Mouse (Mus musculus): Measurements from ENCODE around the gene Ptges2. TPM values are rescaled to one million over a fixed set of nuclear protein-coding genes. Genes with fewer than 3 reads are reported as not detected.

Gene Ptges2
- total and polyA plus RNA-seq, 3 experiments: 17.1 to 21.3 (median 20.3) TPM

DNA sequence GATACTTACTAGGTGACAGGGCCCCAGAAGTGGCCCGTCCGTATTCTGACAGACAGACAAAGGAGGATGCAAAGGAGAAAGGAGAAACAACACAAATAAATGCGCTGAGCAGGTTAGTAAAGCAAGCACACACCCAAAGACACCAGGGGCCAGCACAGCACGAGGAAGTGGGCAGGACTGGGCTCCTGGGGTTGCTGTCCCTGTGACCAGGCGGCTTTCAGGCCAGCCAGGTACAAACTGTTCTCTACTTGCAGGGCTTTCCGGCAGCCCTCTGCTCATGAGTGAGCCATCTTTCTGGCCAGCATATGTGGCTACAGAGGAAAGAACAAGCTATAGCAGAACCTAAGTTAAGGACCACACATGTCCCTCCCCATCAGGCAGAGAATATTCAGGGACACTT is 25.0 kb downstream of the Ptges2 start:
- no peak overlapping the region for H3K27ac ChIP-seq (ENCODE audit: insufficient read depth, low read depth)
- no peak for DNase-seq (ENCODE audit: extremely low read depth)
- H3K9me3 ChIP-seq (replicated peaks; ENCODE audit: low read length): no peaks in the 10 kb centered on the region
- no peak overlapping the region for H3K9ac ChIP-seq (ENCODE audit: insufficient read depth, low read depth)
- H3K36me3 ChIP-seq (replicated peaks in 1 of 2; ENCODE audit: control insufficient read depth in 1 of 2, insufficient read depth in 1 of 2, low read length in 1 of 2): peaks cover 49 to 59% of the 10 kb centered on the region in 2 experiments
- no peak for TF ChIP-seq CTCF (conservative IDR thresholded peaks at IDR 0.05 in 1 of 2, IDR thresholded peaks at IDR 0.05 in 1 of 2; ENCODE audit: low read depth in 2 of 2, low read length in 2 of 2)
- no peak for TF ChIP-seq RCOR1 (conservative IDR thresholded peaks at IDR 0.05; ENCODE audit: low read depth, low read length)
- no peak for TF ChIP-seq ZNF384 (IDR thresholded peaks at IDR 0.05; ENCODE audit: low read depth, low read length)
- TF ChIP-seq MEF2A (IDR thresholded peaks at IDR 0.05; ENCODE audit: borderline replicate concordance, low read depth, low read length): no peak
- TF ChIP-seq MAFK (IDR thresholded peaks at IDR 0.05; ENCODE audit: insufficient replicate concordance, low read length): no peak
- no peak for TF ChIP-seq POLR2AphosphoS2 (IDR thresholded peaks at IDR 0.05; ENCODE audit: low read depth, low read length)
- TF ChIP-seq CHD1 (IDR thresholded peaks at IDR 0.05; ENCODE audit: low read depth, low read length): no peak
- no peak for TF ChIP-seq TBP (conservative IDR thresholded peaks at IDR 0.05; ENCODE audit: low read depth, low read length)
- no peak for TF ChIP-seq NRF1 (IDR thresholded peaks at IDR 0.05; ENCODE audit: low read depth, low read length)
- no peak for TF ChIP-seq ZC3H11A (IDR thresholded peaks at IDR 0.05; ENCODE audit: low read depth, low read length)
- no peak for TF ChIP-seq JUN (IDR thresholded peaks at IDR 0.05; ENCODE audit: insufficient read depth, low read depth, low read length)
- dilution Hi-C loops (cut with MboI; ENCODE audit: extremely low pct_ligation_motif_present, extremely low pct_unique_long_range_greater_than_20kb, low sequenced_read_pairs): no loop called here
- H3K4me2 ChIP-seq (ENCODE audit: insufficient read depth, low read depth, poor library complexity, severe bottlenecking): no peak overlapping the region
- no peaks in the 10 kb centered on the region for H3K27me3 ChIP-seq (replicated peaks)
- H3K4me1 ChIP-seq (ENCODE audit: control insufficient read depth in 1 of 2, insufficient read depth in 2 of 2): peaks cover 8 to 37% of the 10 kb centered on the region in 2 experiments
- no peaks in the 10 kb centered on the region for H3K79me2 ChIP-seq (replicated peaks; ENCODE audit: control insufficient read depth, extremely low read depth, insufficient read depth, poor library complexity, severe bottlenecking)
- no peak overlapping the region for H3K4me3 ChIP-seq (replicated peaks in 1 of 3; ENCODE audit: low read depth in 2 of 3, low read length in 2 of 3, poor library complexity in 1 of 3)
- in situ Hi-C loops (cut with MboI; ENCODE audit: low pct_ligation_motif_present, low pct_unique_long_range_greater_than_20kb, low sequenced_read_pairs): no loop called here

DNA sequence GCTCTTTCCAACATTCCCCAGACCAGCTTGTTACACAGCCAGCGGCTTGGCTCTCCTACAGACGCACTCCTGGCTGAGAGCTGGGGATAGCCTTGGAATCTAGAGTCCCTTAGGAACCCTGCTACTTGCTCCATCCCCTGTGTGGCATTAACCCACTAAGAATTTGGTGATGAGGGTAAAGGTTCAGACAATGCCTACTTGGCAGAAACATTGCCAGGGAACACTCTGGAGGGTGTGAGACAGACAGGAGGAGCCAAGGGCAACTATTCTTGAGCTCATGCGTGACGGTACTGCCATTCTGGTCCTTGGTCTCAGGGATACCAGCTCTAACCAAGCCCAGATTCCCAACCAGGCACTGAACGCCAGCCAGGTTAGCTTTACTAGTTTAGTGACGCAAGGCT is 26.2 kb downstream of the Ptges2 start:
- H3K4me1 ChIP-seq (ENCODE audit: control insufficient read depth in 1 of 2, insufficient read depth in 2 of 2): peaks cover 8 to 37% of the 10 kb centered on the region in 2 experiments
- H3K36me3 ChIP-seq (replicated peaks in 1 of 2; ENCODE audit: control insufficient read depth in 1 of 2, insufficient read depth in 1 of 2, low read length in 1 of 2): peaks cover 37 to 50% of the 10 kb centered on the region in 2 experiments
- in situ Hi-C loops (cut with MboI; ENCODE audit: low pct_ligation_motif_present, low pct_unique_long_range_greater_than_20kb, low sequenced_read_pairs): no loop called here
- no peak overlapping the region for H3K4me3 ChIP-seq (replicated peaks in 1 of 3; ENCODE audit: low read depth in 2 of 3, low read length in 2 of 3, poor library complexity in 1 of 3)
- H3K27me3 ChIP-seq (replicated peaks): no peaks in the 10 kb centered on the region
- TF ChIP-seq CHD1 (IDR thresholded peaks at IDR 0.05; ENCODE audit: low read depth, low read length) (no peak), MAX (IDR thresholded peaks at IDR 0.05; ENCODE audit: low read length) (no peak), TBP (conservative IDR thresholded peaks at IDR 0.05; ENCODE audit: low read depth, low read length) (no peak), ZMIZ1 (IDR thresholded peaks at IDR 0.05; ENCODE audit: low read depth, low read length) (no peak), NELFE (IDR thresholded peaks at IDR 0.05; ENCODE audit: low read depth, low read length) (no peak), POLR2AphosphoS2 (IDR thresholded peaks at IDR 0.05; ENCODE audit: low read depth, low read length) (no peak), USF2 (conservative IDR thresholded peaks at IDR 0.05; ENCODE audit: low read depth, low read length) (no peak), TCF12 (IDR thresholded peaks at IDR 0.05; ENCODE audit: low read depth, low read length) (no peak), JUND (conservative IDR thresholded peaks at IDR 0.05; ENCODE audit: low read depth, low read length) (no peak), HCFC1 (IDR thresholded peaks at IDR 0.05; ENCODE audit: low read depth, low read length) (no peak), MYC (IDR thresholded peaks at IDR 0.05; ENCODE audit: low read depth, low read length) (no peak), POLR2A (IDR thresholded peaks at IDR 0.05; ENCODE audit: low read depth, low read length) (no peak), PAX5 (IDR thresholded peaks at IDR 0.05; ENCODE audit: low read length) (no peak), SMC3 (IDR thresholded peaks at IDR 0.05; ENCODE audit: low read depth, low read length) (no peak), ETS1 (conservative IDR thresholded peaks at IDR 0.05; ENCODE audit: low read depth, low read length) (no peak), ZNF384 (IDR thresholded peaks at IDR 0.05; ENCODE audit: low read depth, low read length) (no peak), ZC3H11A (IDR thresholded peaks at IDR 0.05; ENCODE audit: low read depth, low read length) (no peak)
- H3K79me2 ChIP-seq (replicated peaks; ENCODE audit: control insufficient read depth, extremely low read depth, insufficient read depth, poor library complexity, severe bottlenecking): no peaks in the 10 kb centered on the region
- dilution Hi-C loops (cut with MboI; ENCODE audit: extremely low pct_ligation_motif_present, extremely low pct_unique_long_range_greater_than_20kb, low sequenced_read_pairs): no loop called here
- H3K9ac ChIP-seq (ENCODE audit: insufficient read depth, low read depth): no peak overlapping the region
- H3K9me3 ChIP-seq (replicated peaks; ENCODE audit: low read length): no peaks in the 10 kb centered on the region
- DNase-seq (ENCODE audit: extremely low read depth): no peak
- no peak overlapping the region for H3K27ac ChIP-seq (ENCODE audit: insufficient read depth, low read depth)
- no peak overlapping the region for H3K4me2 ChIP-seq (ENCODE audit: insufficient read depth, low read depth, poor library complexity, severe bottlenecking)
